Mouse (Mus musculus) cerebellum, postnatal 25 days (tissue): Measurements from ENCODE around the gene Celsr1.

Experiments used
- DNase-seq, 2 experiments: peaks; one replicate each; pipeline ENCODE4 v3.0.0; 2021; ENCODE audit warnings: mixed read lengths in 2 of 2

Gene Celsr1

DNA sequence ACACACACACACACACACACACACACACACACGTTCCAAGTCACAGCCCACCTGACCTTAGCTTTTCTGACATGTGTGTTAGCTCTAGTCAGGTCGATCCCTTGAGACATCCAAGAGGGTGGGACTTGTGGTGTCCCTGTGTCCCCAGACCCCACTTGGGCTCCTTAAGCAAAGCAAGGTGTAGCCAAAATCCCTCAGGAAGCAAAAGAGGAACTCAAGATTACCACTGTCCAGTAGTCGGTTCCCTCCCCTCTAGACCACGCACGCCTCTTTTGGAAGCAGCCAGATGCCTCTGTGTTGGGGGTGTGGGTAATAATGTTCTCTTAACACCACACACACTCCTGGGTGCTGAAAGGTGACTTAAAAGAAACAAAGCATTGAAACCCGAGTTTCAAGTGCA lies 80.1 kb downstream of the Celsr1 start:
- no peak for DNase-seq

DNA sequence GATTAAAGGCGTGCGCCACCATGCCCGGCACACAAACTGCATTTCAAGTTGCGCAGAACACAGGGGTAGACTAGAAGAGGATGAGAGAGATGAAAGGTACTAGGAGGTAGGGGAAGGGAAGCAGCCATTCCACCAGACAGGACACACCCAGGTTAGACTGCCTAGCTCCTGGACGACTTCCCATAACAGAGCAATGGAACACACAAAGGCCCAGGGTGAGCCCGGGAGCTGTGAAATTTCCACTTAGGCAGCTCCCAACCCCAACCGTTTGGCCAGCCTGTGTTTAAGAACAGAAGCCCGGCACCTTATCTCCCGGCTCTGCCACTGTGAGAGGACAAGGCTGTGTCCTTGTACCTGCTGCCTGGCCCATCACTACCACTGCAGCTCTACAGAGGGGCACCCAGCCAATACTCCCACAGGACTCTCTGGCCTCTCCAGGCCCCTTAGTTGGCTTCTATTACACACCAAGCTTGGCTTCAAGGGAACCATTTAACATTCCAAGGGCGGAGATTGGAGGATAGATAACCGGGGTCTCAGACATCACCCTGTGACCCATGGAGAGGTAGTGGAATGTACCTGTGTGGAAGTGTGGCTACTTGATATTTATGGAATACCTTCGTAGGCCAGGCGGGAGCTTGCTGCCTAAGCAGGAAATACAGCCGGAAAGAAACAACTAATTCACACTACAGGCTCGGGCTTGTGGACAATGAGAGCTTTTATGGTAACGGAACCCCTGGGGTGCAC lies 84.0 kb downstream of the Celsr1 start:
- DNase-seq: no peak

- DNase-seq: no peak
These were observed 85.6 kb downstream of the Celsr1 start for GRCm38 (mm10) chr15:85947967-85948366.

- no peak for DNase-seq
These were observed 86.0 kb downstream of the Celsr1 start for GRCm38 (mm10) chr15:85947541-85947940.

DNA sequence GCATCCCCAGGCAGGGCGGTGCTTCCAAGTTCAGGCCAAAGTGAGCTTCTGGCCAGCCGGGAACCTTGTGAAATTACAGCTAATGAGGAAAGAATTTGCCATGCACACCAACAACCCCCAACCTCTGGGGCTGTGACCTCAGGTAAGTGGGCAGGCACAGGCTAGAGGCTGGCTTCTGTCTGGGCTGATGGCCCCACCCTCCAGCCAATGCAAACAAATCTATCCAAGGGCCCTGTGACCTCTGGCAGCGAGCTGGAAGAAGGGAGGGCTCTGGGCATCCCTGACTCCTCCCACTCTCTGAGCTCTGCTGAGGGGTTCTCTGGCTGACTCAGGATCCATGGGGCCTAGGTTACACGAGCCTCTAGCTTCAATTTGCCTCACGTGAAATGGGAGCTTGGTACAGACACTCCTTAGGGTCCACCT lies 97.9 kb downstream of the Celsr1 start:
- DNase-seq: no peak

GRCm38 (mm10) chr15:85928161-85928560 lies 105.4 kb downstream of the Celsr1 start:
- DNase-seq: peak in 1 of 2 experiments; percentile 21

DNA sequence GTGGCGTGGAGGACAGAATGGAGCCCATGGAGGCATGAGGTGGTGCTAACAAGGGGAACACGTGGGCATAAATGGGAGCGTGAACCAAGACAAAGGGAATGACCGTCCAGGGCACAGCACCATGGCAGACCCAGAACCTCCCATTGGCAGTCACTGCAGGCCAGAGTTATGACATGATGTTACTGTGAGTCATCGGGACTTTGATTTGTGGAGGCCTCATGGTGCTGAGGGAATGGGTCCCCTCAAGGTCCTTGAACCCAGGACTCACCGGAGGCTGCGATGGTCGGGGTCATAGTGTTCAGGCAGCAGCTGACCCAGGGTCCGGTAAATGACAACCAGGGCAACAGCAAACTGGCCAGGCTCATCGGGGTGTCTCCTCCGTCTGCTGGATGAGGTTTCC lies 111.7 kb downstream of the Celsr1 start:
- DNase-seq: no peak

GRCm38 (mm10) chr15:85919892-85920248 lies 113.7 kb downstream of the Celsr1 start:
- DNase-seq: no peak

- DNase-seq: no peak
These were observed 114.2 kb downstream of the Celsr1 start for GRCm38 (mm10) chr15:85919191-85919891.

DNA sequence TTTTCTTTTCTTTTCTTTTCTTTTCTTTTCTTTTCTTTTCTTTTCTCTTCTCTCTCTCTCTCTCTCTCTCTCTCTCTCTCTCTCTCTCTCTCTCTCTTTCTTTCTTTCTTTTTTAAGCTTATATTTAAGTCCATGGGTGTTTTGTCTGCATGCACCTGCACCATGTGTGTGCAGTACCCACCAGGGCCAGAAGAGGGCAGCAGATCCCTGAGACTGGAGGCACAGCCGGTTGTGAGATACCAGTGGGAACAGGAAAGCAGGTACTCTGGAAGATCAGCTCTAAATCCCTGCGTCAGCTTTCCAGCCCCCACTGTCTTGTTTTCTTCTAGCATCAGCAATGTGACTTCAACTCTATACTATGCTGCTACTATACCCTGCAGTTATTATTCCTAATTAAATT lies 120.0 kb downstream of the Celsr1 start:
- DNase-seq: peak; percentile 64 to 76

DNA sequence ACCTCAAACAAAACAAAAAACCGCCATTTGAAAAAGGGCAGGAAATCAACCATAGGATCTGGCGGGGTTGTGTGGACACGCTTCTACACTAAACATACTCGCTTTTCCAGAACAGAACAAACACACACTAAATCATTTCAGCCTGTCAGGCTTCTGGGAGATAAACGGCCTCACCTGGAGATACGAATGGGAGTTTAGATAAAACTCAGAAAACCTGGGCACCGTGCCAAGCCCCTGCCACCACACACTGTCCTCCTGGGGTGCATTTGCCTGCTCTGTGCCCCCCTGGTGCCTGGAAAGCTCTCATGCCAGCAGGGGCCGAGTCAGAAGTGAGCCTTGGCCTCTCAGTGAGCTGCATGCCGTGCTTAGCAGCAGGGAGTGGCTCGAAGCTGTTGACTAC lies 123.6 kb downstream of the Celsr1 start:
- DNase-seq: peak in 1 of 2 experiments; percentile 14

- no peak for DNase-seq
These were observed 124.1 kb downstream of the Celsr1 start for GRCm38 (mm10) chr15:85909492-85909829.

DNA sequence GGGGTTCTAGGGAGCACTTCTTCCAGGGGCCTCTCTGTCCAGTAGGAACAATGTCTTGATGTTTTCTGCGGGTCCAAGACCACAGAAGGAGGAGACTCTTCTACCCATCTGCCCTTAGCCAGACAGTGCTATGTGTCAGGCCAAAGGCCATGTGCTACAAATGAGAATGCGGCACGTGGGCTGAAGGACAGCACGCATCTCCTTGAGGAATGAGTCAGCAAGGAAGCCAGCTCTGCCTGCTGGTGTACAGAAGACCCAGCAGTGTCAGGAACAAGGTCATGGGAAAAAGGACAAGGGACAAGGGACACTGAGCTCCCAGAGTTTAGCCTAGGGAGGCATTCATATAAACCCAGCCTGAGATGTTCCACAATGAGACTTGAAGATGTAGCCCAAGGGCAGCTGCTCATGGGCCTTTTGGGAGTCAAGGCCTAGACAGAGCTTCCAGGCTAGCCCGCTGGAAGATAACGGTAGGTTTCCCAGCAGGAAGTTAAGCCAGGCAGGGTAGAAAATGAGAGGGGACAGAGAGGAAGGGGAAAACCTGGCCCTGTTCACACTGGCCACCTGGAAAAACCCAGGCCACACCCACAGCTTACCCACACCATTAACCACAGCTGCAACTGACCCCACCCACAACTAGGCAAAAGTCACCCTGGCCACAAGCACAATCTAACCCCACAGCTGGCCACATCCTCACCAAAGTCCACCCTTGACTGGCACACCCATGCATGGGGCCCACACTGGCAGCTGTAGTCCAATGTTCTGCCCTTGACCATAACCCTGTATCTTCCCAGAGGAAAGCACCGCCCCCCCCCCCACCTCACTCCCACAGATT lies 124.7 kb downstream of the Celsr1 start:
- no peak for DNase-seq

- DNase-seq: peak in 1 of 2 experiments; percentile 46
These were observed 129.8 kb downstream of the Celsr1 start for GRCm38 (mm10) chr15:85903826-85904225.

DNA sequence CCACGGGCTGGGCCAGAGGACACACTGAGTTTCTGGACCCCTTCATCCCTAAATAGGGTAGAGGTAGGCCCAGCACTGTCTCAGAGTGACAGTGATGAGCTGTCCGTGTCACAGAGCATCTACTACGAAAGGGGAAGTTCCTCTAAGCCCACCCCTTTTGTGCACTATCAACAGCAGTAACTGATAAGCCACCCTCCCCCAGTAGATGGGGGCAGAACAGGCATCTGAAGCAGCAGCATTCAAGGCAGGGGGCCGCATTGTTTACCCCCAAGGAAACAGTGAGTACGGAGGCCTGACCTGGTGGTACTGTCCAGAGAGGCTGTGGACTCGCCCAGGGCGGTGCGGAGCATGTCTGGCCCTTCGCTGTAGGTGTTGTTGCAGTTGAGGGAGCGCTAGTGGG lies 131.1 kb downstream of the Celsr1 start:
- no peak for DNase-seq

DNA sequence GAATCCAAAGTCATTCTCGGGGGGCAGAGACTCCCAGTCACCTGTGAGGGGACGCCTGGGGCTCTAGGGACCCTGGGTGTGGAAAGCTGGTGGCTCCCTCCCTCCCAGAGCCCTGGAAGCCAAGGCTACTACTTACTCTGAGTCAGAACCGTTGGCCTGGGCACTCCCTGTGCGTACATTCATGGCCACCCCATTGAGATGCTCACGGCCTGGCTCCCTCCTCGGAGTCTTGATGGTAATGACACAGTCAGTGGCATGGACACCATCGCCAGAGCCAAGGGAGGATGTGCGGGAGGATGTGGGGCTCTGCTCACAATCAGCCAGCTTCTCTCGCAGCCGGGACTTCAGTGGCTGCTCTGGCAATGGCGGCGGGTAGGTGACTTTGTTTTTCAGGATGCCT lies 132.8 kb downstream of the Celsr1 start:
- no peak for DNase-seq

DNA sequence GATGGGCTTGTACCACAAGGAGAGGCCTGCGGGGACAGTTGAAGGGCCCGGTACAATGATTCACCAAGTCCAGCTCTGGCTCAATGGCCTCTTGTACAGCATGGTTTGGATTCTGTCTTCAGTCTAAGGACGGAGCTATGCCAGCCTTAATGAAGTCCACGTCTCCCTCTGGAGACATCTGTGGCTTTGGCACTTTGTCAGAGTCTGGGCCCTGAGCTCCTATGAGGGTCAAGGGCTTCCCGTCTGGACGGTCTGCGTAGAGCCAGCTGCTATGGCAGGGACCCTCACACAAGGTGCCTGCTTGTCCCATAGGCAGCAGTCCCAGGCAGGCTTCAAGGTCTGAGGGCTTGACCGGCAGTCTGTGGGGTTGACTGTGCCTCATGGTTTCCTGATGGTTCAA lies 133.3 kb downstream of the Celsr1 start:
- DNase-seq: no peak

- DNase-seq: no peak
These were observed 134.2 kb downstream of the Celsr1 start for GRCm38 (mm10) chr15:85899396-85899795.

GRCm38 (mm10) chr15:85897113-85897512 lies 136.5 kb downstream of the Celsr1 start:
- DNase-seq: no peak

DNA sequence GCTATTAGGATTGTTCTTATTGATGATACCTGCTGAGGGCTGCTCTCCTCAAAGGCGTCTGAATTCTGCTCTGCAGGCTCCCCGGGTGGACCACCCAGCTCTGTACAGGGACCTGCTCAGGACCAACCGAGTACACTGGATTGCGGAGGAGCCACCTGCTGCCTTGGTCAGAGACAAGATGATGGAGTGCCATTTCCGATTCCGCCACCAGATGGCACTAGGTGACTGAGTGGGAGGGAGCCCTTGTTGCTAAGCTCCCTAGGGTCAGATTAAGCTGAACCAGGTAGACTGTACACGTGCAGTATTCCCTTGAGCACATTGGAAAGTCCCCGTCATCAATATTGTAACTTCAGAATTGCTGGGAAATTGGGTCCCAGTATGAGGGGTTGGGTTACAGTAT lies 137.3 kb downstream of the Celsr1 start:
- peak; percentile 90 to 94 for DNase-seq

DNA sequence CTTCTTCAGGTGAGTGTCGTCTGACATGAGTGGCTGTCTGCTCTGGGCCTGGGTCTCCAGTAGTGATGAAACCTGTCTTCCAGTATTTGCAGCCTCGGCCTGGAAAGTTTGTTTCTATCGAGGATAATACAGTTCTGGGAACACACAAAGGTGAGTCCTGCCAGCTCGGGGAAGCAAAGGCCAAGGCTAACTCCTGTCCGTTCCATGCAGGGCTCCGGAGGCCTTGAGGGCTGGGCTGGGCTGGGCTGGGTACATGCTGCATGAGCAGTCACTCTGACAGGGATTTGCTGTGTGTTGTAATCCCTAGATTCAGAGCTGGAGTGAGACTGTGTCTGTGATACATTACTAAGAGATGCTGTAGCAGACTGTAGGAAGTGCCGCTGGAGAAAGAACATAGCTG lies 139.7 kb downstream of the Celsr1 start:
- no peak for DNase-seq

DNA sequence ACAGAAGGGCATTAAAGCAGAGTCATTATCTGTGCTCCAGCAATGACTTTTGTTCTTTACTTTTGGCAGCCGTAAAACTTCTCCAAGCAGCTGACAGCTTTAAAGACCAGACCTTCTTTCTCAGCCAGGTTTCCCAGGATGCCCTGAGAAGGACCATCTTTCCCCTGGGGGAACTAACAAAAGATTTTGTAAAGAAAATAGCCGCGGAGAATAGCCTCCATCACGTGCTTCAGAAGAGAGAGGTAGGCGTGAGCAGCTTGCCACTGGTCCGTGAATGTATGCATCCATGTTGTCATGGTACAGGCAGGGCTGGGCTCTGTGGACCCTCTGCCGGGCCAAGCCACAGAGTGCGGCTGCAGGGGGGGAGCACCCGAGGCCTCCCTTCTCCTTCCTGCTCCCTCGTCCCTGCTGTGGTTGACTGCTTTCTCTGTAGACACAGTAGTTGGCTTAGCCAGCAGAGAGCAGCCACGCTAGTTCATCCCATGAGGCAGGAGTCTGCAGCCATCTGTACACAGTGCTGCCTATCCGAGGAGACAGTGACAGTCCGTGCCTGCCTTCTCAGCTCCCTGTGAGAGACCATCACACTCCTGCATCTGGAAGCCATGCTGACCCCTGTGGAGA lies 141.0 kb downstream of the Celsr1 start:
- no peak for DNase-seq

- DNase-seq: peak; percentile 60 to 77
These were observed 141.6 kb downstream of the Celsr1 start for GRCm38 (mm10) chr15:85891971-85892370.
